Mouse (Mus musculus) C2C12 (cell line): ENCODE data around the gene Hspa12a.

Experiments used
- CEBPB ChIP-seq: IDR thresholded peaks from one replicate; pipeline ENCODE4 v1.6.1; 2011; ENCODE audit warnings: low read depth, mild to moderate bottlenecking, control low read depth, moderate library complexity
- CTCF ChIP-seq: IDR thresholded peaks from one replicate; pipeline ENCODE4 v1.5.1; 2011; ENCODE audit not compliant: control insufficient read depth, insufficient read depth, insufficient read length
- FOSL1 ChIP-seq: IDR thresholded peaks from one replicate; pipeline ENCODE4 v1.8.0; 2011; ENCODE audit warnings: mild to moderate bottlenecking, low read length; ENCODE audit not compliant: poor library complexity, insufficient read depth, severe bottlenecking
- MAX ChIP-seq: IDR thresholded peaks from one replicate; pipeline ENCODE4 v1.6.1; 2011; ENCODE audit warnings: mild to moderate bottlenecking, control low read depth
- MYOD1 ChIP-seq: IDR thresholded peaks from one replicate; pipeline ENCODE4 v1.6.1; 2011; ENCODE audit warnings: low read depth; ENCODE audit not compliant: control insufficient read depth, insufficient read length
- MYOG ChIP-seq: IDR thresholded peaks from one replicate; pipeline ENCODE4 v1.6.1; 2011; ENCODE audit not compliant: control insufficient read depth, insufficient read length; ENCODE audit errors: extremely low read depth
- USF1 ChIP-seq: IDR thresholded peaks from one replicate; pipeline ENCODE4 v1.6.1; 2011; ENCODE audit warnings: low read depth, mild to moderate bottlenecking, control low read depth, moderate library complexity

DNA sequence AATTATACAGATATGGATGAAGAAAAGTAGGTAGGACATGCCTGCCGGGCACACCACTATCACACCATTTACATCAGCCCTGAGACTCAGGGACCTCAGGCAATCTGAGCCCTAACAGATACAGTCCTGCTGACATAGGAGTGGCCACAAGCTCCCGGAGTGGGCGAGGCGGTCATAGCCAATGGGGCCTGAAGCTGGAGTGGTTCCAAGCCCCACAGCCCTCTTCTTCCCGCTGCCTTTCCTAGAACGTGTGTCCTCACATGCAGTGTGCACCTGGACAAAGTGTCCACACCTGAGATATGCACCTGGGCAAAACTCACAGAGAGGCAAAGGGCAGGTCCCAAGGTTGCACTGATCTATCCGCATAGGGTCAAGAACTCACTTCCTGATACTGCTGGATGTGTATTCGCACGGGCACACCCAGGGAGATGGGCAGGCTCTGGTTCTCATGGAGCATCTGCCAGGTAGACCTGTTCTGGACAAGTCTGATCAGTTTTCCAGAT, 195.9 kb downstream of the Hspa12a start:
- no peak for TF ChIP-seq CTCF
- no peak for TF ChIP-seq MAX
- no peak for TF ChIP-seq USF1
- no peak for TF ChIP-seq FOSL1
- TF ChIP-seq MYOD1 = no peak
- no peak for TF ChIP-seq MYOG
- TF ChIP-seq CEBPB = no peak
